Mouse (Mus musculus) hindbrain, embryonic 16.5 days (tissue): ENCODE results near the gene Kcnn1. TPM values are rescaled to one million over a fixed set of nuclear protein-coding genes. Genes with fewer than 3 reads are reported as not detected.
A peak's percentile ranks its signal among the peaks of the same experiment; 100 is the strongest.
"Not testable (repeated sequence)": the region's sequence is repeated elsewhere in the genome, so short reads cannot be mapped to it uniquely, and the experiment has no call there.

Experiments used
- ATAC-seq: fragments of 200-750 bp; cut with Nextera tagmentation; 2 replicates; pipeline ENCODE4 v1.8.0; 2017; ENCODE audit warnings: moderate TSS enrichment, moderate library complexity
- H3K27ac ChIP-seq: fragments of 300-500 bp; sonication (generic); 2 replicates; pipeline ENCODE4 v1.5.1; 2014; ENCODE audit warnings: low read depth, mild to moderate bottlenecking, control low read depth, low read length, moderate library complexity
- H3K27me3 ChIP-seq: fragments of 300-500 bp; sonication (generic); replicated peaks from 2 replicates; pipeline ENCODE4 v1.6.1; 2014; ENCODE audit warnings: low read length; ENCODE audit not compliant: control insufficient read depth, insufficient read depth
- H3K36me3 ChIP-seq: fragments of 300-500 bp; sonication (generic); 2 replicates; pipeline ENCODE4 v1.6.1; 2014; ENCODE audit warnings: mild to moderate bottlenecking, low read length, moderate library complexity, mixed read lengths; ENCODE audit not compliant: control insufficient read depth, insufficient read depth
- H3K4me1 ChIP-seq: fragments of 300-500 bp; sonication (generic); 2 replicates; pipeline ENCODE4 v1.6.1; 2014; ENCODE audit warnings: low read depth, low read length; ENCODE audit not compliant: control insufficient read depth, insufficient read depth
- H3K4me2 ChIP-seq: fragments of 300-500 bp; sonication (generic); 2 replicates; pipeline ENCODE4 v1.6.1; 2014; ENCODE audit warnings: mild to moderate bottlenecking, low read length, control low read depth, moderate library complexity
- H3K4me3 ChIP-seq: fragments of 300-500 bp; sonication (generic); 2 replicates; pipeline ENCODE4 v1.5.1; 2014; ENCODE audit warnings: mild to moderate bottlenecking, low read length, control low read depth, moderate library complexity
- H3K9ac ChIP-seq: fragments of 300-500 bp; sonication (generic); 2 replicates; pipeline ENCODE4 v1.6.1; 2014; ENCODE audit warnings: low read depth, mild to moderate bottlenecking, control low read depth, low read length, moderate library complexity
- H3K9me3 ChIP-seq: fragments of 300-500 bp; sonication (generic); 2 replicates; pipeline ENCODE4 v1.6.1; 2014; ENCODE audit warnings: mild to moderate bottlenecking, low read length, moderate library complexity; ENCODE audit not compliant: control insufficient read depth
- WGBS: fragments of 180-500 bp; shearing (Covaris S2); extraction: QIAGEN DNeasy Blood & Tissue Kit; methylation state at CpG from one replicate; pipeline ENCODE4 v1.1.7; 2014; 5-methylcytosine and 5-hydroxymethylcytosine counted together
- polyA plus RNA-seq: library from polyadenylated mRNA; unstranded; fragments of >200 nt; fragmentation: Nextera tagmentation; extraction: Ambion mirVana; gene quantifications from 2 replicates; pipeline ENCODE4 v1.2.1, GENCODE M21; 2015

Gene Kcnn1
- polyA plus RNA-seq, 1 experiment from 2014 or later = 16.3 TPM

DNA sequence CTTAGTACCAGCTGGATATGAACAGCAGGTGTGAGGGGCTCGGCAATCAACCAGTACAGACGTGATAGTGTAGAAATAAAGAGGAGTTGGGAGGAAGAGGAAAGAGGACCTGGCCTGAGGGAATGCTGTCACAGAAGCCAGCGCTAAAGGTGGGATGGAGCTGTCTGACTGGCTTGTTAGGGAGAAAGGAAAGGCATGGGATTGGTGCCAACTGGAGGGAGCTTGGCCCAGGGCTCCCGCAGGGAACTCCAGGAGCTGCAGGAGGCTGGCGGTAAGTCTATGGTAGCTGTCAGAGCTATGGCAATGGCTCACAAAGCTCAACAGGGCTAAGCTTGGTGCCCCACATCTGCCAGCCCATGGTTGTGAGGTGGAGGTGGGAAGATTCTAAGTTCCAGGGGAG, 39.2 kb upstream of the Kcnn1 start:
- H3K9me3 ChIP-seq = no peaks in the 10 kb centered on the region
- H3K27ac ChIP-seq = no peak overlapping the region
- 27% methylated on average over 5 of the region's 5 CpGs for WGBS
- no peaks in the 10 kb centered on the region for H3K36me3 ChIP-seq
- peaks cover 2% of the 10 kb centered on the region; the same call in 1 of the 2 replicates for H3K27me3 ChIP-seq
- H3K4me2 ChIP-seq = no peak overlapping the region
- ATAC-seq = no peak
- no peak overlapping the region; the same call in 1 of the 2 replicates for H3K9ac ChIP-seq
- H3K4me3 ChIP-seq = no peak overlapping the region
- H3K4me1 ChIP-seq = peaks cover 9% of the 10 kb centered on the region

DNA sequence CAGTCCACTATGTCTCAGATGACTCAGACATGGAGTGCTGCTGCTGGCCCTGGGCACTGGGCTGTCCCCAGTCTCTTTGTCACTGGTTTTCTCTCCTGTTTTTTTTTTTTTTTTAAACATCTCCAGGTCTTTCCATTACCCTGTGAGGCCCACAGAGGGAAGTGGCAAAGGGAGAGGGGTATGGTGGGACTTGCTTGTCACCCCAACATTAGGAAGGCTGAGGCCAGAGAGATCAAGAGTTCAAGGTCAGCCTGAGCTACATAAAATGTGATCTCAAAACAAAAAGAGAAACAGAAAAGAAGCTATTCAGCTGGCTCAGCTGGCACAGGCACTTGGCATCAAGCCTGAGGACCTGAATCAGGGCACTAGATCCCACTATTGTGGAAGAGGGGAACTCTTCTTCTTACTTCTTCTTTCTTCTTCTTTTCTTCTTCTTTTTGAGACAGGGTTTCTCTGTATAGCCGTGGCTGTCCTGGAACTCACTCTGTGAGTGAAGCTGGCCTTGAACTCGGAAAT, 37.9 kb upstream of the Kcnn1 start:
- ATAC-seq = no peak
- H3K4me2 ChIP-seq = no peak overlapping the region
- 58% methylated on average over 2 of the region's 2 CpGs for WGBS
- peaks cover 9% of the 10 kb centered on the region for H3K4me1 ChIP-seq
- H3K27me3 ChIP-seq = peaks cover 2% of the 10 kb centered on the region; the same call in 1 of the 2 replicates
- no peak overlapping the region for H3K4me3 ChIP-seq
- no peak overlapping the region for H3K27ac ChIP-seq
- H3K9ac ChIP-seq = no peak overlapping the region; the same call in 1 of the 2 replicates
- H3K36me3 ChIP-seq = no peaks in the 10 kb centered on the region
- no peaks in the 10 kb centered on the region for H3K9me3 ChIP-seq

DNA sequence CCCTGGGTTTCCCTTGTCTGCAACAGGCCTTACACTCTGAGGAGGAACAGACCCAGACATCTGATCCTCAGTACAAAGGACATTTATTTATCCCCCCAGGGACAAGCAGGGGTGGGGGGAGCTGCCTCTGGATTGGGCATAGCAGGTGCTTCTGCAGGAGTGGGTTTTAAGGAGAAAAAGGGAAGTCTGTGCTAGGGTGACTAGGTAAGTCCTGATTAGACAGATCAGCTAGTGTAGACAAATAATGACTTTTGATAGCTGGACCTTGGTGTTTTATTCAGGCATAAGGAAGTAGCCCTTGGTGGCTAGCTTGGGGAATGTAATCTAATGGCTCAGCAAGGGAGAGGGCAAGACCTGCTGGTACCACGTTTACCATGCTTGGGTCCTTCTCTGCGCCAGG, 36.2 kb upstream of the Kcnn1 start:
- Histone ChIP-seq H3K9me3 (no peaks in the 10 kb centered on the region), H3K36me3 (peaks cover 16% of the 10 kb centered on the region), H3K27ac (no peak overlapping the region), H3K4me3 (no peak overlapping the region), H3K9ac (peak overlapping the region; percentile 35; the same call in 1 of the 2 replicates), H3K4me1 (peaks cover 10% of the 10 kb centered on the region), H3K27me3 (peaks cover 11% of the 10 kb centered on the region), H3K4me2 (no peak overlapping the region)
- WGBS = 91% methylated on average over 2 of the region's 2 CpGs
- ATAC-seq = no peak

DNA sequence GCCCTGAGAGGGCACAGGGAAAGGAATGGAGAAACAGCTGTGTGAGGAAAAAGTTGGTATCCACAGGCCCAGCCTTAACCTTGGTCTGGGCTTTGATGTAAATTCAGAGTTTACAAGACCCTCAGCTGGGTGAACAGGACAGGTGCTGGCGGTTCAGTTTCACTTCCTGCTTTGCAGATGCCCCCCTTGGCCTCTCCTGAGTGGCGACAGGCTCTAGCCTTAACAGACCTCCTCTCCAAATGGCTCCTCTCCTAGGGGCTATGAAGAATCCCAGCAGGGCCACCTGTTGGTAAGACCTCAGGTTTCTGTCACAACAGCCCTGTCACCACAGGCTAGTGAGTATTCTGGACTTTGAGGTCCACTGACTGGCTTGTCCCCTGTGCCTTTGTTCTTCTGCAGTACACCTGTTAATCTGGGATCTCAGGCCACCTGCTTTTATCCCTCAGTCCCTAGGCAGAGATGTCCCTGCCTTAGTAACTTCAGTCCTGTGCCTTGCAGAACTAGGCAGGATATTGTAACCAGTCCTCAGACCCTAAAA, 35.7 kb upstream of the Kcnn1 start:
- no peak for ATAC-seq
- H3K4me1 ChIP-seq = peaks cover 10% of the 10 kb centered on the region
- H3K4me2 ChIP-seq = no peak overlapping the region
- H3K36me3 ChIP-seq = peaks cover 21% of the 10 kb centered on the region
- no peaks in the 10 kb centered on the region for H3K9me3 ChIP-seq
- peak overlapping the region; percentile 3 for H3K9ac ChIP-seq
- peaks cover 14% of the 10 kb centered on the region for H3K27me3 ChIP-seq
- no peak overlapping the region for H3K4me3 ChIP-seq
- H3K27ac ChIP-seq = no peak overlapping the region
- WGBS = 71% methylated on average over 2 of the region's 2 CpGs

DNA sequence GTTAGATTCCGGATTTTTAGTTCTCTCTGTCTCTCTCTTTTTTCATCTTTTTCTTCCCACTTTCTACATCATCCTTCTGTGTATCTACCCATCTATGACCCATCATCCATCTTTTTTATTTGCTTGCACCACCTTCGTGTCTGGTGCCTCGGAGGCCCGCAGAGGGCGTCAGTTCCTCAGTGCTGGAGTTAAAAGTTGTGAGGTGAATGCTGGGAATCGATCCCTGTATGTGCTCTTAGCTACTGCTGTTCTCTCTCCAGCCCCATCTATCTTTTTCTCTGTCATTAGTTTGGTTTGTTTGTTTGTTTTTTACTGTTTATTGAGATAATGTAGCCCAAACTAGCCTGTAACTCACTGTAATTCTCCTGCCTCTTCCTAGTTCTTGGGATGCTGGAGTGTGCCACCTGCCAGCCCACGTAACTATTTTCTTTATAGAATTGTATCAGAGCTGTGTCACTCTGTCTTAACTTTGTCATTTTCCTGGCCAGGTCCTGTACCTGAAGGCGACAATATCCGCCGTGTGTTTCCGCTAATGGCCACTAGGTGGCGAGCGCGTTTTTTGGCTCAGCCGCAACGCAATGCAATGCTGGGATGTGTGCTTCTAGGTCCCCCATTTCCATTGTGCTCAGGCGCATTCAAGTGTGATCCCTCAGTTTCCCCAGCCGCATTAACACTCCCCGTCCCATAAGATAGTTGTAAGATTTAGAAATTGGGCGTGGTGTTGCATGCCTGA, 34.8 kb upstream of the Kcnn1 start:
- peak; percentile 41 for ATAC-seq
- Histone ChIP-seq H3K9ac (peak overlapping the region; percentile 76), H3K27ac (peak overlapping the region; percentile 72), H3K4me1 (peaks cover 10% of the 10 kb centered on the region), H3K36me3 (peaks cover 25% of the 10 kb centered on the region), H3K4me3 (peak overlapping the region; percentile 82), H3K4me2 (peak overlapping the region; percentile 80), H3K9me3 (no peaks in the 10 kb centered on the region), H3K27me3 (peaks cover 23% of the 10 kb centered on the region)
- WGBS = under 1% methylated on average over 20 of the region's 20 CpGs

DNA sequence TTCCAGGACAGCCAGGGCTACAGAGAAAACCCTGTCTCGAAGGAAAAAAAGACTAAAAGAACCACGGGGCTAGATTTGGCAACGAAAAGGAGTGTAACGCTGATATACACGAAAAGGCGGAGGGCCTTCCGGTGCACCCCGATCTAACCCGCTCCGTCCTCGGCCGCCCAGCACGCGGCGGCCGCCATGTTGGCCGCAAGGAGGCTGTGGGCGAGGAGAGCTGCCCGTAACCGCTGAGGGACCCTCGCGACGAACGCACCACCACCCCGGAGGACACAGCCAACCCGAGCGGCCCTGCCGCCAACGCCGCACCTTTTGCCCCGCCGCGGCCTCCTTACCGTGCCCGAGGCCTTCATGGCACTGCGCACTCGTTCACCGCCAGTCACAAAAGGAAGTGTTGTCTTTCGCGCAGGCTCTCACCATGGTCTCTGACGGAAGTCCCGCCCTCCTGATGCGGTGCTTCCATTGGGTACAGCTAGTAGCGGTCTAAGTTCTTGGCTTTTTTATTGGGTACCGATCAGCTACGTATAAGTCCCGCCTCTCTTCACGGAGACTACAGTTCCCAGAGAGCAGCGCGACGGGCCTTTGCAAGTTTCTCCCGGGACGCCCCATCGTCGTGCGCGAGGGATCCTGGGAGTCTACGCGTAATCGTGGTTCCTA, 34.1 kb upstream of the Kcnn1 start, which contains the start of gene Rpl18a:
TSS of gene Rpl18a (minus strand) at position 392 of the 660 bp plus-strand sequence.
- peak; percentile 98 for ATAC-seq
- peaks cover 16% of the 10 kb centered on the region for H3K4me1 ChIP-seq
- H3K27me3 ChIP-seq = peaks cover 29% of the 10 kb centered on the region
- under 1% methylated on average over 58 of the region's 60 CpGs for WGBS
- no peaks in the 10 kb centered on the region for H3K9me3 ChIP-seq
- H3K4me2 ChIP-seq = peak within 1 kb of the TSS; percentile 92
- peaks cover 25% of the 10 kb centered on the region for H3K36me3 ChIP-seq
- H3K27ac ChIP-seq = peak within 1 kb of the TSS; percentile 75
- H3K4me3 ChIP-seq = peak within 1 kb of the TSS; percentile 82
- peak within 1 kb of the TSS; percentile 96 for H3K9ac ChIP-seq

DNA sequence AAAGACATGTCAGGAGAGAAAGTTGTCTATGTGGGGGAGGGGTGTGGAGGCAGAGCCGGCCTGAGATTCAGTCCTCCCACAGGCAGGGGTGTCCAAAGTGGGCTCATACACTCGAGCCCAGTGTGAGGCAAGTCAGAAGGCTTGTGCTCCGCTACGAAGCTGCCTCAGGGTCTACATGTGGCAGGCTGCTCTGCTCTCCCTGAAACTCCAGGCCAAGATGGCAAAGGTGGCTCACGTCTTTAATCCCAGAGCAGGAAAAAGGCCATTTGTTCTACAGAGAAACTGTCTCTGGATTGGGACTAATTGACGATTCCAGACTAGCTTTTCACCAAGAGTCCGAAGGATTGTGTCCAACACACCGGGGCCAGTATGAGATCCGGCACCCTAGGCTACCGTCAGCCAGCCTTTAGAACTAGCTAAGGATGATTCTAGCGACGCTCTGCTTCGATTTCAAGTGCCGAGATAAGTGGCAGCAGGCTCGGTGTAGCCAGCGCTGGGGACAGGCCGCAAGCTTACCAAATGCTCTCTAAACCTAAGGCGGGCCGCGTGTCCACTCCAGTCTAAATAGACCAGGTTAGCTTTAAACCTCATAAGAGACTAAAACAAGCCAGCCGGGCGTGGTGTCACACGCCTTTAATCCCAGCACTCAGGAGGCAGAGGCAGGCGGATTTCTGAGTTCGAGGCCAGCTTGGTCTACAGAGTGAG, 33.4 kb upstream of the Kcnn1 start:
- Histone ChIP-seq H3K4me1 (peaks cover 18% of the 10 kb centered on the region), H3K4me3 (peak overlapping the region; percentile 82), H3K4me2 (peak overlapping the region; percentile 92), H3K36me3 (peaks cover 25% of the 10 kb centered on the region), H3K9me3 (no peaks in the 10 kb centered on the region), H3K27ac (peak overlapping the region; percentile 75), H3K27me3 (peaks cover 36% of the 10 kb centered on the region), H3K9ac (peak overlapping the region; percentile 96)
- ATAC-seq = no peak
- 5% methylated on average over 25 of the region's 25 CpGs for WGBS

DNA sequence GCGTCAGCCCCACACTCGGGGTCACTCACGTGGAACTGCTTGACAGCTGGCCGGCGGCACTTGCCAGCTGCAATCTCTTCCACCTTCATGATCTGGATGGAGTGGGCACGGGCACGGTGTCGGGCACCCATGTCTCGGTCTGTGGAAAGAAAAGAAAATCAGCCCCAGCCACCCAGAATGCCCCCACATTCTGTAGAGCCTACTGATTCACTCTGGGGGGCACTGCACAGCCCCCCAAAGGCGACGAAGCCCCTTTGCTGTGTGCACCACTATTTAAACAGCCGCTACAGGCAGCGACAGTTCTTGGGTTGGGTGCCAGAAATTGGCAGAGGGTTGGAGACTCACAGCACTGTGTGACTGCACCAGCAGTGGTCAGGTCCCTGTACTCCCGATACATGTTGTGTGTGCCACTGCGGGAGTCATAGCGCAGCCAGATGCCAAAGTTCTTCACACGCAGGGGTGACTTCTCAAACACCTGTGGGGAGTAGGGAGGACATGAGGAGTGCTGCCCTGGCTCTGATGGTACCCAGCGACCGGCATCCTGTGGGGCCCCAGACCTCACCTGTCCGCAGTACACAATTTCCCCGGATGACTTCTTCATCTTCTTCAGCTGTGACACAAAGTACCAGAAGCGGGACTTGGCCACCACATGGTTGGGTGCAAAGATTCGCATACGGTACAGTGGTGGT, 32.7 kb upstream of the Kcnn1 start:
- peaks cover 18% of the 10 kb centered on the region for H3K4me1 ChIP-seq
- H3K4me3 ChIP-seq = peak overlapping the region; percentile 82; the same call in 1 of the 2 replicates
- ATAC-seq, H3K9ac ChIP-seq, H3K27ac ChIP-seq, H3K9me3 ChIP-seq: not testable (repeated sequence)
- peak overlapping the region; percentile 92 for H3K4me2 ChIP-seq
- peaks cover 25% of the 10 kb centered on the region for H3K36me3 ChIP-seq
- WGBS = 80% methylated on average over 23 of the region's 24 CpGs
- peaks cover 44% of the 10 kb centered on the region for H3K27me3 ChIP-seq
